Mouse (Mus musculus) megakaryocyte, embryonic 14.5 days (primary cell): ENCODE measurements at regions not wholly inside any gene's neighbourhood (a gene's known extent, or its start where the extent isn't known, plus 50 kb on each side); places are given as distances from the start of the nearest gene placed in this dataset.

Experiments used
- FLI1 ChIP-seq: IDR thresholded peaks from 2 replicates; pipeline ENCODE4 v1.6.1; 2012; ENCODE audit warnings: low read length, inconsistent platforms, mixed read lengths
- GATA1 ChIP-seq: IDR thresholded peaks from 3 replicates; pipeline ENCODE4 v1.6.1; 2012; ENCODE audit warnings: mixed read lengths, low read length, inconsistent platforms, borderline replicate concordance

DNA sequence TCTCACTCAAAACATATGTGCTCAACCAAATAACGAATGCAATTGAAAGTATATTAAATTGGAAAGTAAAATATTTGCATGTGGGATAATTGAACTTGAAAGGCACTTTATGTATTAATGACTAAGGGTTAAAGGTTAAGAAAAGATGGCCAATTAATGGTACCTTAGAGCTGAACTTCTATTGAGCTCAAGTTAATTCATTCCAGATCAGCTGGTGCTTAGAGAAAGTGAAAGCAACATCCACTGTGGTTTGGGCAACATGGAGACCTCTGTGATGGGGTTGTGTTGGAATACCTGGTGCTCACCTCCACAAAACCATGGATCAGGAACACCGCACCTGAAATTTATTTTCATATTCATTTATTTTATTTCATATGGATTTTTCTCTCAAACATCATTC is 612.5 kb upstream of the Intu start:
- TF ChIP-seq GATA1 (no peak), FLI1 (no peak)
